Mouse (Mus musculus) heart, embryonic 13.5 days (tissue): ENCODE data around the gene Clec10a. TPM values are rescaled to one million over a fixed set of nuclear protein-coding genes. Genes with fewer than 3 reads are reported as not detected.
"Not testable (repeated sequence)": the region's sequence is repeated elsewhere in the genome, so short reads cannot be mapped to it uniquely, and the experiment has no call there.

Experiments
- ATAC-seq: fragments of 200-750 bp; cut with Nextera tagmentation; 2 replicates; pipeline ENCODE4 v1.8.0; 2017; ENCODE audit warnings: moderate TSS enrichment; ENCODE audit not compliant: insufficient number of reproducible peaks, low FRiP score, low TSS enrichment; ENCODE audit errors: extremely low read depth
- H3K27ac ChIP-seq: fragments of 300-500 bp; sonication (generic); replicated peaks from 2 replicates; pipeline ENCODE4 v1.5.1; 2015; ENCODE audit warnings: moderate library complexity, mild to moderate bottlenecking, inconsistent platforms
- H3K27me3 ChIP-seq: fragments of 300-500 bp; sonication (generic); replicated peaks from 2 replicates; pipeline ENCODE4 v1.6.1; 2015; ENCODE audit warnings: mild to moderate bottlenecking, inconsistent platforms
- H3K36me3 ChIP-seq: fragments of 300-500 bp; sonication (generic); 2 replicates; pipeline ENCODE4 v1.6.1; 2015; ENCODE audit warnings: mild to moderate bottlenecking, inconsistent platforms
- H3K4me1 ChIP-seq: fragments of 300-500 bp; sonication (generic); 2 replicates; pipeline ENCODE4 v1.6.1; 2015; ENCODE audit warnings: inconsistent platforms
- H3K4me2 ChIP-seq: fragments of 300-500 bp; sonication (generic); 2 replicates; pipeline ENCODE4 v1.6.1; 2015; ENCODE audit warnings: inconsistent platforms, mild to moderate bottlenecking, moderate library complexity
- H3K4me3 ChIP-seq: fragments of 300-500 bp; sonication (generic); 2 replicates; pipeline ENCODE4 v1.5.1; 2015; ENCODE audit warnings: moderate library complexity, mild to moderate bottlenecking, inconsistent platforms
- H3K9ac ChIP-seq: fragments of 300-500 bp; sonication (generic); 2 replicates; pipeline ENCODE4 v1.6.1; 2015; ENCODE audit warnings: inconsistent platforms, mild to moderate bottlenecking, moderate library complexity
- H3K9me3 ChIP-seq: fragments of 300-500 bp; sonication (generic); 2 replicates; pipeline ENCODE4 v1.6.1; 2016; ENCODE audit warnings: inconsistent platforms
- WGBS: fragments of 180-500 bp; shearing (Covaris S2); methylation state at CpG from one replicate; pipeline ENCODE4 v1.1.7; 2015; ENCODE audit warnings: mixed read lengths; 5-methylcytosine and 5-hydroxymethylcytosine counted together
- polyA plus RNA-seq: library from polyadenylated mRNA; unstranded; fragments of >200 nt; fragmentation: Nextera tagmentation; extraction: Ambion mirVana; gene quantifications from 2 replicates; pipeline ENCODE4 v1.2.1, GENCODE M21; 2015

The Clec10a gene
- polyA plus RNA-seq = 0.31 and 0.43 TPM in 2 replicates

- H3K4me2 ChIP-seq, ATAC-seq, H3K9ac ChIP-seq, H3K27ac ChIP-seq, H3K27me3 ChIP-seq, H3K4me1 ChIP-seq, H3K9me3 ChIP-seq, H3K4me3 ChIP-seq, H3K36me3 ChIP-seq: not testable (repeated sequence)
- WGBS = no CpG with 5 or more reads among the region's 5 CpGs
Observed at GRCm38 (mm10) chr11:70155897-70156296, at the start of gene Clec10a. Clec10a (plus strand) TSS chr11:70156197.

GRCm38 (mm10) chr11:70107085-70107484, 48.9 kb upstream of the Clec10a start:
- WGBS = 43% methylated on average over 8 of the region's 8 CpGs
- H3K4me3 ChIP-seq = no peak overlapping the region
- no peaks in the 10 kb centered on the region; the same call in 1 of the 2 replicates for H3K27me3 ChIP-seq
- H3K9me3 ChIP-seq = peaks cover 5% of the 10 kb centered on the region; the same call in 1 of the 2 replicates
- no peak overlapping the region for H3K9ac ChIP-seq
- ATAC-seq = no peak
- H3K4me1 ChIP-seq = no peaks in the 10 kb centered on the region
- H3K27ac ChIP-seq = no peak overlapping the region
- no peaks in the 10 kb centered on the region for H3K36me3 ChIP-seq
- H3K4me2 ChIP-seq = no peak overlapping the region

GRCm38 (mm10) chr11:70110146-70110545, 45.9 kb upstream of the Clec10a start:
- H3K27me3 ChIP-seq = no peaks in the 10 kb centered on the region
- no peak overlapping the region for H3K4me2 ChIP-seq
- ATAC-seq = no peak
- 63% methylated on average over 3 of the region's 3 CpGs for WGBS
- H3K9ac ChIP-seq = no peak overlapping the region
- no peaks in the 10 kb centered on the region for H3K4me1 ChIP-seq
- no peak overlapping the region for H3K4me3 ChIP-seq
- no peak overlapping the region for H3K27ac ChIP-seq
- H3K36me3 ChIP-seq = no peaks in the 10 kb centered on the region
- peaks cover 5% of the 10 kb centered on the region; the same call in 1 of the 2 replicates for H3K9me3 ChIP-seq

- no peak for ATAC-seq
- no peaks in the 10 kb centered on the region for H3K36me3 ChIP-seq
Observed at GRCm38 (mm10) chr11:70114562-70114961, 41.4 kb upstream of the Clec10a start.

GRCm38 (mm10) chr11:70115901-70116300, 40.1 kb upstream of the Clec10a start:
- no peaks in the 10 kb centered on the region for H3K36me3 ChIP-seq
- no peak overlapping the region for H3K27ac ChIP-seq
- ATAC-seq = no peak
- 92% methylated on average over 3 of the region's 3 CpGs for WGBS
- H3K4me1 ChIP-seq = no peaks in the 10 kb centered on the region
- no peak overlapping the region for H3K9ac ChIP-seq
- no peak overlapping the region for H3K4me2 ChIP-seq
- H3K4me3 ChIP-seq = no peak overlapping the region
- no peaks in the 10 kb centered on the region for H3K27me3 ChIP-seq
- peaks cover 13% of the 10 kb centered on the region for H3K9me3 ChIP-seq

More at GRCm38 (mm10) chr11:70114562-70114961, 41.4 kb upstream of the Clec10a start:
- WGBS = 40% methylated on average over 4 of the region's 4 CpGs
- Histone ChIP-seq H3K27ac (no peak overlapping the region), H3K4me1 (no peaks in the 10 kb centered on the region), H3K9ac (no peak overlapping the region), H3K9me3 (peaks cover 13% of the 10 kb centered on the region; the same call in 1 of the 2 replicates), H3K4me2 (no peak overlapping the region), H3K4me3 (no peak overlapping the region), H3K27me3 (no peaks in the 10 kb centered on the region)

- no peak within 1 kb of the TSS for H3K27ac ChIP-seq
- 51% methylated on average over 9 of the region's 9 CpGs for WGBS
- no peak within 1 kb of the TSS for H3K4me3 ChIP-seq
- ATAC-seq = no peak
- no peak within 1 kb of the TSS for H3K9ac ChIP-seq
- no peak within 1 kb of the TSS for H3K4me2 ChIP-seq
- no peaks in the 10 kb centered on the region for H3K27me3 ChIP-seq
- H3K9me3 ChIP-seq = no peaks in the 10 kb centered on the region
- H3K4me1 ChIP-seq = 0 out of 2 replicates have a peak, but pooled peaks cover 7% of the 10 kb centered on the region
- H3K36me3 ChIP-seq = no peaks in the 10 kb centered on the region
Observed at GRCm38 (mm10) chr11:70129926-70130379, 26.0 kb upstream of the Clec10a start, which contains the start of gene Mgl2. Mgl2 (plus strand) TSS chr11:70130329.

GRCm38 (mm10) chr11:70135001-70135400, 21.0 kb upstream of the Clec10a start:
- not testable (repeated sequence) for H3K4me2 ChIP-seq, H3K36me3 ChIP-seq, H3K9me3 ChIP-seq, ATAC-seq, H3K27ac ChIP-seq, H3K4me3 ChIP-seq, H3K27me3 ChIP-seq, H3K4me1 ChIP-seq, H3K9ac ChIP-seq
- WGBS = 63% methylated on average over 3 of the region's 3 CpGs

GRCm38 (mm10) chr11:70135925-70136324, 20.1 kb upstream of the Clec10a start:
- not testable (repeated sequence) for H3K27ac ChIP-seq, H3K9me3 ChIP-seq, H3K4me1 ChIP-seq, H3K27me3 ChIP-seq, H3K4me3 ChIP-seq, H3K4me2 ChIP-seq, H3K36me3 ChIP-seq, ATAC-seq, H3K9ac ChIP-seq
- WGBS = 76% methylated on average over 8 of the region's 8 CpGs

- Histone ChIP-seq H3K4me2 (no peak overlapping the region), H3K9ac (no peak overlapping the region), H3K27me3 (no peaks in the 10 kb centered on the region), H3K9me3 (no peaks in the 10 kb centered on the region), H3K4me3 (no peak overlapping the region), H3K27ac (no peak overlapping the region), H3K4me1 (no peaks in the 10 kb centered on the region), H3K36me3 (no peaks in the 10 kb centered on the region)
- WGBS = 64% methylated on average over 10 of the region's 10 CpGs
- no peak for ATAC-seq
Observed at GRCm38 (mm10) chr11:70139171-70139570, 16.8 kb upstream of the Clec10a start.

- H3K27ac ChIP-seq = no peak overlapping the region
- no peaks in the 10 kb centered on the region for H3K9me3 ChIP-seq
- no peak overlapping the region for H3K4me2 ChIP-seq
- no peaks in the 10 kb centered on the region for H3K36me3 ChIP-seq
- H3K4me3 ChIP-seq = no peak overlapping the region
- no peaks in the 10 kb centered on the region for H3K4me1 ChIP-seq
- H3K9ac ChIP-seq = no peak overlapping the region
- ATAC-seq = no peak
- WGBS = 55% methylated on average over 3 of the region's 3 CpGs
- no peaks in the 10 kb centered on the region for H3K27me3 ChIP-seq
Observed at GRCm38 (mm10) chr11:70151072-70151471, 4.9 kb upstream of the Clec10a start.

GRCm38 (mm10) chr11:70162336-70162735, 6.3 kb downstream of the Clec10a start:
- H3K27me3 ChIP-seq = peaks cover 11% of the 10 kb centered on the region; the same call in 1 of the 2 replicates
- WGBS = 65% methylated on average over 3 of the region's 3 CpGs
- no peaks in the 10 kb centered on the region for H3K4me1 ChIP-seq
- no peak overlapping the region for H3K9ac ChIP-seq
- no peak overlapping the region for H3K4me3 ChIP-seq
- no peaks in the 10 kb centered on the region for H3K36me3 ChIP-seq
- H3K4me2 ChIP-seq = no peak overlapping the region
- ATAC-seq = no peak
- no peak overlapping the region for H3K27ac ChIP-seq
- no peaks in the 10 kb centered on the region for H3K9me3 ChIP-seq
